Mouse (Mus musculus): ENCODE results near the gene Slc38a2.

Slc38a2 gene

DNA sequence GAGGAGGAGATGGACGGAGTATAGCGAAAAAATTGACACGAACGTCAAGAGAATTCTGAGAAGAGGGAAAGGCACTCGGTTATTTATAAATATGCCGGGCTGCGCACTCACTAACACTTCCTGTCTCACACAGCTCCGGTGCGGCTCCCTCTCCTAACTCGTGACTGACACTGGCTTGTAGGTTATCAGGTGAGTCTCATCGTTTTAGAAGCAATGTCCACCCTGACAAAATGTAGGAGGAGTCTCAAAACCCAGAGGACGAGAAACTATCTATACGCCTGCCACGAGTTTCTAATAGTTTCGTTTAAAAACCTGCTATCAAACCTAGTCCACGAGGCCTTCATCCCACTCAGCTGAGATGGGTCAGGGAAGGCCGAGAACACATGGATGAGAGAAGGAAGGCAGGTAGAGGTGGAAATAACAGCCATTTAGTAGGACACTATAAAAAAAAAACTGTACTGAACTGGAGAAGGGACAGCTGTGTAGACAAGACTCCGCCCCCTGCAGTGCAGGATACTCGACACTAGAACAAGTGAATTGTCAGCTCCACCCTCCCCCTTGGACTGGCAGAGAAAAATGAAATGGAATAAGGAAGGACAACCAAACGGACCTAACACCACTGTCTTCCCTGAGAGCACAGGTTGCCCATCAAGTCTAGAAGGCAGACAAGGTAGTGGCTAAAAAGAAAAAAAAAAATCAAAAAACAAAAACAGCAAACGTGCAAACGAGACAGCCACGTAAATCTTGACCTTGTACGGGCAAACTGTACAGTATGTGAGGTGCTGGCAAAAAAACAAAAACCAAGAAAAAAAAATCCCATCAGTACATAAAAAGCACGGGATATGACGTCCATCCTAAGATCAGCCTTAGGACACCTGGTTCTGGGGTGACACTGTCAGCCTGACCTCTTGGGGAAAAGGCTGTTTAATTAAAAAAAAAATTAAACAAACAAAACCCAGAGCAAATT, 3.8 kb downstream of the Slc38a2 start:
- no peak for DNase-seq

GRCm38 (mm10) chr15:96694988-96695387, 4.5 kb downstream of the Slc38a2 start:
- DNase-seq = no peak

- DNase-seq = no peak
These were observed 5.8 kb downstream of the Slc38a2 start for GRCm38 (mm10) chr15:96693688-96694087.

GRCm38 (mm10) chr15:96692401-96692800, 7.1 kb downstream of the Slc38a2 start:
- no peak for DNase-seq

- no peak for DNase-seq
These were observed 8.1 kb downstream of the Slc38a2 start for GRCm38 (mm10) chr15:96691381-96691780.

- DNase-seq = peak; percentile 51
These were observed 8.7 kb downstream of the Slc38a2 start for GRCm38 (mm10) chr15:96690829-96691228.

DNA sequence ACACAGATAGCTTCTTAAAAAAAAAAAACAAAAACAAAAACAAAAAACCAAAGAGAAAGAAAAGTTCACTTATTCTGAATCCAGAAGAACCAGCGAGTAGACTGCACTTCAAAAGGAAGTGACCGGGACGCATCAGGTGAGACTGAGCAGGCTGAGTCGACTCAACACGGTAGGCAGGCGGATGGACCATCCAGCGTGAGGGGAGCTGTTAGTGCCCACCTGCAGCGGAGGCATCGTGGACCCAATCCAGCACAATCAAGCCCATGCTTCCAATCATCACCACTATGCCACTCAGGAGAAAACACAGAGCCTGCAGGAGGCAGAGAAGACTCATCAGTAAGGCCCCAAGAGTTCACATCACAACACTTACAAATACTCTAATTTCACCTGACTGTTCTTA, 9.6 kb downstream of the Slc38a2 start:
- no peak for DNase-seq

GRCm38 (mm10) chr15:96688784-96689318, 10.7 kb downstream of the Slc38a2 start:
- no peak for DNase-seq

DNA sequence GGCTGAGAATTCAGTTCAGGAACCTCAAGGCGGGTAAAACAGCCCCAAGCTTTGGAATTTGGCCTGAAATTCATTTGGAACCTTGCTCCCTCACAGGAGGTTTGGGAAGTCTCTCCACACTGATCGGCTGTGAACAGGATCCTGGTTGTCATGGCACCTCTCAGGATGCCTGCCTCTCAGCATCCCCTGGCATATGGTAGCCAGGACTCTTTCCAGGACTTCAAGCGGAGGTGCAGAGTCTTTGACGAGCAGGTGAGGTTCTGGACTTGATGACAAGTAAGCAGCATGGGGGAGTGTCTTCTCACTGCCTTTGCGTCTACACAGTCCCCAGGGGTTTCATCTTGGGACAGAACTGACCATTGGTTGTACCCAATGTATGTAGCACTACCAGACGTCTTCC, 11.5 kb downstream of the Slc38a2 start:
- DNase-seq = no peak

DNA sequence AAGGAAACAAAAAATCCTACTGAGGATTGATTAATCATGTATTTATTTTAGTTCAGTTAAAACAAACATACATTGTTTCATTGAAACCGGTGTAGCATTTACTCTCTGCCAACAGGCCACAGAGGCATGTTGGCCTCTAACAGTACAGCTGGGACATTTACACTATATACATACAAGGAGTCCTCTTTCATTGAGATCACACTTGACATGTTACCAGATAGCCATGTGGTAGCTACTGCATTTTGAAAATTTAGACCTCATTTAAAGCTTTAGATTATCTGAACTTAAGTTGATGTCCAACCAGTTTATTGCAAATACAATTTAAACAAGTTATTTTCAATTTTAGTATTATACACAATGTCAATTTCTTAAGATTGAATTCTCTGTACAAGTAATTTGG, 12.2 kb downstream of the Slc38a2 start:
- no peak for DNase-seq

DNA sequence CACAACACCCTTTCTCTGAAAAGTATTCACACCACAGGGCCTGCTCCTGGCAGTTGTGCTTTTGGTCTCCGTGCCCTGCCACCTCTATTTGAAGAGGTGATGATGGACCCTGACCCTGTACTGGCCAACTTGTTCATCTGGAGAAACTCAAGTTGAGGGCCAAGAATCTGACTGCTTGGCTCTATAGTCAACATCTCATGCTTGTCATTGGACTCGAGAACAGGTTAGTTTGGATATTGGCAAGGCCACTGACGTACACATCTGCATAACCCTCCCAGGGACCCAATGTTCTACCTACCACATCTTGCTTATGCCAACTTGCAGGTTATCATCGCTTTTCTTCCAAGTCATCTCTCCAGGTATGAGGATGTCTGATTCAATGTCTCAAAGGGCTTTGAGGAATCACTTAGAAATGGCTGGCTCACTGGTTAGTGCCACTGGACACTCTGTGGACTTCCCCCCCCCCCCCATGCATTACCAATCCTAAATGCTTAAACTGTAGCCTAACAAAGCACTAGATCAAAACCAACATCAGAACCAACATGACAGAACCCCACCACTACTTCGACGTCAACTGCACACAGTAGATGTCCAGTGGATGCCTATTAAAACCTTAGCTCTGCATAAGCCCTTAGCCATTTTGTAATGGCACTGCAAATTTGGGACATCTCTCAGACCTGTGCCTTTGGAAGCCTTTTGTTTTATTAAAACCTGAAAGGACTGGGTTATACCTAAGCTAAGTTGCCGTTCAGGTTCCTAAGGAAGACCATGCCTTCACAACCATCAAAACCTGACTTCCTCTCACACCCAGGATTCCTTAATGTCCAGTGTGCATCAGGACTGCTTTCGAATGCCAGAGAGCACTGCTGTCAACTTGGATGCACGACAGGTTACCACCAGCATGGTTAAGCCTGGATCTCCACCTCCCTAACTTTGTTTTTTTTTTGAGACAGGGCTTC, 13.1 kb downstream of the Slc38a2 start:
- no peak for DNase-seq

DNA sequence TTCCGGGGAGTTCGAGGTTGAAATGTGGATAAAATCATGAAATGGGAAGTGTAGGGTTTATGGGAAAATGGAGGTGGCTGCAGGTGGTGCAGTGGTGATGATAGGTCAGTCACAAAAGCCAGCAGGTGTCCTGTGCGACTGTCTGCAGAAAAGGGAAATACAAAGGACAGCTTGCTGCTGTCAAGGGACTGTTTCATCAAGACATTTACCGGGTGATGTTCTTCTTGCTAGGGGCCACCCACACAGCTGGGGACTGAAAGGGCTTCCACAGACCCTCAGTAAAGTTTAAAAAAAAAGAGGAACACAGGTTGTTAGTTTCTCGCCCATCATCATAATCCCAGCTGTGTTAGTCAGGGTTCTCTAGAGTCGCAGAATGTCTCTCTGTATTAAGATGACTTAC, 14.3 kb downstream of the Slc38a2 start:
- DNase-seq = no peak

DNA sequence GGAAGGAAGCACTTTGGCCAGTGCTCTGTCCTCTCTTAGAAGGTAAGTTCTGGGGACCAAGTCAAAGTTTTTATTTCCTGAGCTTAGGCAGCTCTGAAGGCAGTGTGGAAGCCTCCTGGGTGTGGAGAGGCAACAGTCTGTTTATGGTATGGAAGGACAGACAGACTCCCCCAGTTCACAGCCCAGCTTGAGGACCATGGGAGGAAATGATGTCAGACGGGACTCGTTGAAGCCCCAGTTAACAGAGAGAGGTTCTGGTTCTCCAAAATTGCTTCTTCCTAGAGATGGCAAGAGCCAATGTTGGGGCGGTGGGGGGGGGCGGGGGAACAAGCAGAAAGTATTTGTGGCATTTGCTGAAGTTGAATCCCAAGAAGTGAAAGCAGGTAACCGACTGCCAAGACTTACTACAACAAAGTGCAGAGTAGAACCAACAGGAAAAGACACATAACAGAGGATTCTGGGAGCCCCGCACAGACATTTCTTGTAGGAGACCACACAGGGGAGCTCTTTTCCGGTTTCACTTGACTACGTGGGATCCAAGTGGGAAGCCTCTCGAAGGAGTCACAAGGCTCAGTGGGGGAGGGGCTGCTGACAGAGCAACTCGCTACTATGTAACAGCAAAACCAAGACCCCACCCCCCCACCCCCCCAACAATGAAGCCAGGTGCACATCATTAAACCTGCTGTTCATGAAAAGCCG, 15.2 kb downstream of the Slc38a2 start:
- DNase-seq = no peak

DNA sequence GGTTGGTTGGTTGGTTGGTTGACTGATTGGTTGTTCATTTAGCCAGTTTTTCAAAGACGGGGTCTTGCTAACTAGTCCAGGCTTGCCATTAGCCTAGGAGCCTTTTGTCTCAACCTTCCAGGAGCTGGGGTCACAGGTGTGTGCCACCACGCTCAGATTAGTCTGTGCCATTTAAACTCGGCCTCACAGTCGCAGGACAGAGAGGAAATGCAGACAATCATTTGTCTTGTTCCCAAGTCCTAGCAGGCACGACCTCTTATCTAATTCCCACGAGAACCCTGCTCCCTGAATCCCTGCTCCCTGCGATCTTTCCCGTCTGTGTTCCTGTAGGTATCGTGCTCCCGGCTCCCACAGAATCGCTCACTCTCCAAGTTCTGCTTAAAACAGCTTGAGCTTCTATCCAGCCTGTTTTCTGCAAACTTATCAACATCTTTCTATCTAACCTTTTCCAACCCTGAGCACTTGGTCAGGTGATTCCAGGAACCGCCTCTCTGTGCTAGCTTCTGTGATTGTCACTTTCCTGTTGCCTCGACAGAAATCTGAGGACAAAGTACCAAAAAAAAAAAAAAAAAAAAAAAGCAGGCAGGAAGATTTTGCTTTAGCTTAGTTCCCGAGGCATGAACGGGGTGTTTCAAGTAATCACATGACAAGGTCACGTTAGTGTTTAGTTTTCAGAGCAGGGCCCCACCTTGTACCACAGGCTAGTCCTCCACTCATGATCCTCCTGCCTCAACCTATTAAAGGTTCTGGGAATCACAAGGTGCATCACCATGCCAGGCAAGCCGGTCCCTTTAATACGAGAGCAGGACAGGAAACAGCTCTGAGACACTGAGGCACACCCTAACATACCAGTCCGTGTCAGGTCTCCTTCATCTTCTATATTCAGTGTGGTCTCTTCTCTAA, 20.4 kb downstream of the Slc38a2 start:
- DNase-seq = no peak

- DNase-seq = no peak
These were observed 23.0 kb downstream of the Slc38a2 start for GRCm38 (mm10) chr15:96676518-96676917.

GRCm38 (mm10) chr15:96675744-96676143, 23.8 kb downstream of the Slc38a2 start:
- DNase-seq = no peak

DNA sequence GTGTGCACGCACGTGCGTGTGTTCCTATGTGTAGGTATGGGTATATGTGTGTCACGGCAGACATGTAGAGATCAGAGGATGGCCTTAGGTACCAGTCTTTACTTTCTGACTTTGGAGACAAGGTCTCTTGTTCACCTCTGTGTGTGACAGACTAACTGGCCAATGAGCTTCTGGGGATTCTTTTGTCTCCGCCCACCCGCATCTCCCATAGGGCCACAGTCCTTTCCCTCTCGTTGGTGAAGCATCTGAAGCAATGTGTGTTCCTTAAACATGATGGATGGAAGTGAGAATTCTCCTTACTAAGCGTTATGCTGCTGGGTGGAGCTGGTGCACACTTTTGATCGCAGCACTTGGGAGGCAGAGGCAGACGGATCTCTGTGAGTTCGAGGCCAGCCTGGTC, 24.5 kb downstream of the Slc38a2 start:
- DNase-seq = no peak

GRCm38 (mm10) chr15:96674089-96674488, 25.4 kb downstream of the Slc38a2 start:
- no peak for DNase-seq

DNA sequence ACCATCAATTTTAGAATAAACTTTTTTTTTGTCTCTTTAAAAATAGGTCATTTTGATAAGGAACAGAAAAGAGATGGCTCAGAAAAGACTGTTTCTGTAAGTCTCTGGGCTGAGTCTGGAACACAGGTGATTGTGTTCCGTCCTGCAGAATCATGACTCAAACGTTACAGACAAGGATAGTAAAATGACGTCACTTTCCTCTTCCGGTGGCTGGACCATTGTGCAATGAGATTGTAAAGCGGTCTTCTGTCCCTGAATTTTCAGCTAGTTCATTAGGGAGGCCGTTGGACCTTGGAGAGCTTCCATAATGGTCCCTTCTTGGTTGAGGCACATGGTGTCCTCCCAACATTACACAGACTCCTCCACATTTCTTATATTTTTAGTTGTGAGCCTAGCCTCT, 29.8 kb downstream of the Slc38a2 start:
- no peak for DNase-seq

DNA sequence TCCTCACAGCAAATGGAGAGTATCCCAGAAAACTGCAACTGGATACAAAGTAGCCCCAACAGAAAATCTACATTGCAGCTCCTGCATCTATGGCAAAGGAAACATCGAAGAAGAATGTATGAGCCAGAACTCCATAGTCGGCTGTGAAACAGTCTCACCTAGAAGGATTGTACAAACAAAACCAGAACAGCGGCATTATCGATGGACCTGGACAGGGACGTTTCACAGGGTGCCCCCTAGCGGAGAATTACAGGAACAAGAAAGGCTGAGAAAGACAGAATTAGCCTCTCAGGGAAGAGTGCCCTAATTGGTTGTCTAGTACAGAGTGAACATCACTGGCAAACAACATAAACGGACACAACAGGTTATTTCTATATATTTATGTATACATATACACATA, 32.9 kb downstream of the Slc38a2 start:
- DNase-seq = peak; percentile 60

- peak; percentile 76 for DNase-seq
These were observed 33.6 kb downstream of the Slc38a2 start for GRCm38 (mm10) chr15:96665889-96666288.
